In genomic region chr13:41372555-41373460, GRCm38 (mm10) we compare ENCODE assay signal across 9 mouse cellular contexts.
DNase-seq lines count a peak whose midpoint lies in the region; ATAC-seq and TF ChIP-seq lines count a peak whose summit lies in the region.
"Had no signal": no experiment of that assay in that cellular context is flagged by ENCODE, and none has a peak within 500 bp of the region (broad histone marks: within the 10 kb centered on the region; RNA-seq: fewer than 3 reads in every experiment).

No protein-coding gene starts in this region.

- no peak for TF ChIP-seq EP300 in liver, postnatal 0 days (IDR thresholded peaks at IDR 0.05; ENCODE audit: low read depth)

- peak; percentile 16 for DNase-seq in liver, postnatal 0 days
- peak; percentile 76 for DNase-seq in T-cell, adult 2 months (ENCODE audit: low spot score)
- DNase-seq in lung, postnatal 36 days = peak; percentile 54
- peak; percentile 52 to 57 for DNase-seq in thymus, postnatal 10 days (ENCODE audit: low spot score in 2 of 2)
- DNase-seq in adrenal gland, adult (ENCODE audit: inconsistent age in 2 of 2, low spot score in 1 of 2) = no peak
- no peak for DNase-seq in cerebellum, adult 18-20 months

- no peak overlapping the region for H3K4me3 ChIP-seq in liver, postnatal 0 days (ENCODE audit: low read depth, low read length)
- no peak overlapping the region for H3K4me3 ChIP-seq in liver, embryonic 12.5 days
- H3K4me3 ChIP-seq: forebrain, embryonic 10.5 days had no signal

- H3K9me3 ChIP-seq in liver, postnatal 0 days (ENCODE audit: low read length) = no peaks in the 10 kb centered on the region
- H3K9me3 ChIP-seq in liver, embryonic 12.5 days (replicated peaks) = no peaks in the 10 kb centered on the region
- H3K9me3 ChIP-seq: forebrain, embryonic 10.5 days had no signal

- 63% methylated on average over 8 of the region's 8 CpGs for WGBS in liver, postnatal 0 days (ENCODE audit: insufficient replicate concordance)
- WGBS in liver, embryonic 12.5 days (ENCODE audit: insufficient replicate concordance) = 56% methylated on average over 8 of the region's 8 CpGs

- H3K36me3 ChIP-seq in liver, postnatal 0 days (replicated peaks; ENCODE audit: insufficient read depth, low read length) = no peaks in the 10 kb centered on the region
- no peaks in the 10 kb centered on the region for H3K36me3 ChIP-seq in liver, embryonic 12.5 days
- H3K36me3 ChIP-seq: forebrain, embryonic 10.5 days had no signal

- H3K4me1 ChIP-seq in liver, postnatal 0 days (ENCODE audit: insufficient read depth) = peaks cover 9% of the 10 kb centered on the region; the same call in 1 of the 2 replicates
- H3K4me1 ChIP-seq in liver, embryonic 12.5 days = no peaks in the 10 kb centered on the region

- 0 out of 2 replicates have a peak overlapping the region, but pooled peaks have one; percentile 1 for H3K4me2 ChIP-seq in liver, postnatal 0 days (ENCODE audit: low read depth, low read length)
- no peak overlapping the region for H3K4me2 ChIP-seq in liver, embryonic 12.5 days

- no peaks in the 10 kb centered on the region for H3K27me3 ChIP-seq in liver, postnatal 0 days (ENCODE audit: insufficient read depth, low read length)
- no peaks in the 10 kb centered on the region for H3K27me3 ChIP-seq in liver, embryonic 12.5 days (replicated peaks)

- H3K9ac ChIP-seq in liver, postnatal 0 days (replicated peaks) = no peak overlapping the region
- no peak overlapping the region for H3K9ac ChIP-seq in liver, embryonic 12.5 days

- no peak for TF ChIP-seq CTCF in liver, postnatal 0 days (IDR thresholded peaks at IDR 0.05; ENCODE audit: low read depth)

- no peak overlapping the region for H3K27ac ChIP-seq in liver, postnatal 0 days (ENCODE audit: low read depth)
- H3K27ac ChIP-seq in liver, embryonic 12.5 days = no peak overlapping the region
- H3K27ac ChIP-seq: forebrain, embryonic 10.5 days; kidney, postnatal 0 days had no signal

- no peak for ATAC-seq in liver, postnatal 0 days
- no peak for ATAC-seq in liver, embryonic 12.5 days

Comparison
In these comparisons a context has a peak if more than half of its experiments do, and no peak if none do; other contexts are left out.
1. DNase-seq: peak in liver, postnatal 0 days (single experiment), T-cell, adult 2 months (single experiment), lung, postnatal 36 days (single experiment) and thymus, postnatal 10 days (2 of 2); none in adrenal gland, adult (0 of 2) and cerebellum, adult 18-20 months (0 of 2).